Mouse (Mus musculus): ENCODE results near the gene Gtf2f2.
A peak's percentile ranks its signal among the peaks of the same experiment; 100 is the strongest.
"Not testable (repeated sequence)": the region's sequence is repeated elsewhere in the genome, so short reads cannot be mapped to it uniquely, and the experiment has no call there.

Gtf2f2 gene

DNA sequence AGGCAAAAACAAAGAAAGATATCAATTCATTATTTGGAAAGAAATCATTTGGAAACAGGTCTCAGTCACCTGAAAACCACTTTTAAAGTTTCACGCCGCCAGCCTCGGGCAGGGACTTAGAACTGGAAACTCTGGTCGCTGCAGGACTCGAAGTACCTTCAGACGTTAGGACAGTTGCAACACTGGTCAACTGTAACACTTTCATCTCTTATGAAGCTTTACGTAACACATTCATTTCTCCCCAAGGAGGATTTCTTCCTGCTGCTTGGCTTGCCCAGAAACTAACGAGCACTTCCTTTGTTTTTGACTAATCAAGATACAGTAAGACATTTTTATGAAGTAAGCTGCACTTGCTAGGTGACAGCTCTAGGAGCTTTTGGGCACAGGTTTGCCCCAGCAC lies 103.7 kb downstream of the Gtf2f2 start:
- no peak for DNase-seq

DNA sequence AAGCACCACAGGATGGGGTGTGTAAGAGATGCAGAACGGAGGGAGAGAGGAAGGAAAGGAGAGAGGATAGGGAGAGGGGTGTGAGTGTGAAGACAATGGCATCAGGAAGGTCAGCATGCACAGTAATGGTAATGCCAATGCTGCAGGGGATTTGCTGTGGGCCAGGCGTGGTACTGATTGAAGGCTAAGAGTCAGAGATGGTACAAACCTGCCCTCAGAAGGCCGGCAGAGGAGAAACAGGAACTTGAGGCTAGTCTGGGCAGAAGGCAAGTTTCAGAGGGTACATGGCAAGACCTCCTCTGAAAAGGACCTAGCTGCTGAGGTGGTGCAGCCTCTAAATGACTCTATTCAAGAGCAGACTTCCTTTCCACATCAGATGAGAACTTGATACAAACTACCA lies 105.7 kb downstream of the Gtf2f2 start:
- DNase-seq = no peak

DNA sequence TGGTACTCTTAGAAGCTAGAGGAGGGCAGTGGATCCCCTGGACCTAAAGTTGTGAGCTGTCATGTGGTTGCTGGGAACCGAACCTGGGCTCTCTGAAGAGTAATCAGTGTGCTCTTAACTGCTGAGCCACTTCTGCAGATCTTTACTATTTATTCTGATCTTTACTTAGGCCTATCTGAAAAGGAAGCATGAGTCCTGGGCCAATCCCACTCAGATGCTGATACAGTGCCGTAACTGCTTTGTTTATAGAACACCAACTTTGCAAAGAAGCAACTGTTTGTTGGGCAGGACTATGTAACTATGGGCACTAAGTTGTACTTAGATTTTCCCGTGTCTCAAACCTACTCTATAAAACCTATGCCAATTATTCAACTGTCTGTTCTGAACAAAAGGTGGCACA lies 107.5 kb downstream of the Gtf2f2 start:
- no peak for DNase-seq

DNA sequence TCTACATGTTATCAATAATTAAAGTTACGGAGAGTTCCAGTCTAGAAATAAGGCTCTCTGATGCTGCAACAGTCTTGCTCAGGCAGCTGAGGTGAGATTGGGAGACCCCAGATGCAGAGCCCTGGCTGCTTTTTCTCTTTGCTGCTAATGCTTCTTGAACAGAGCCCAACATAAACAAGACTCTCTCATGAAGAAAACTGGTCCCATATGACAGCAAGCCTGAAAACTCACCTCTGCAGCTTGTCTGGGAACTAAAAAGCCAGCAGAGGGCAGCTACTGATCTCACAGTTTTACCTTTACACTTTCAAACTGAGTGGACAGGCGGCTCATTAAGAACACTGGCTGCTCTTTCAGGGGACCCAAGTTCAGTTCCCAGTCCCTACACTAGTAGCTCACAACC lies 108.7 kb downstream of the Gtf2f2 start:
- DNase-seq = no peak

DNA sequence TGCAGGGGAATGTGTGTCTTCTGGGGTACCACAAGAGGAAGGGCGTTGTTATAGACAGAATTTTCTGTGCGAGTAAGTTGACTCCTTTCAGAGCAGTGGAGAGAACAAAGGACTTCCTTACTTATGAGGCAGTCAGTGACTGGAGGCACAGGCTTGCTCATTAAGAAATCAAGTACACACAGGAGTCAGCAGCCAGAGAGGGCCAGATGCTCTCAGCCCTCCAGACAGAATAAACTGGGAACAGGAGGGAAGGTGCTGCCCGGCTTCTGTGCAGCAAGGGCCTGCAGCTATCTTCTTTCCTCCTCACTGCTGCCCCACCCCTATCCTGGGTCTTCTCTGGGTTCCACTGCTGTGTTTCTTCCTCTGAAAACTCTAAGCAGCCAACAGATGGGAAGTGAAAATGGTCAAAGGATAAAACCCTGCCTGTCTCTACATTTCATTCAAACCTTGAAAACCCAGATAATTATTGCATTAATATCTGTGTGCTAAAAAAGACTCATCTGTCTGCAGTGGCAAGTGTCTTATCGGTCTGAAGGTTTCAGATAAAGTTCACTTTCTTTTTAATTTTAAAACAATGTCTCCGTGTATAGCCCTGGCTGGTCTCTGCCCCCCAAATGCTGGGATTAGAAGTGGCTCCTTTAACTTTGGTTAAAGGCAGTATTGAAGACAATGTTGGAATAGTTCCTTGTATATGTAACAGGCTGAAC lies 109.7 kb downstream of the Gtf2f2 start:
- DNase-seq = peak; percentile 32

DNA sequence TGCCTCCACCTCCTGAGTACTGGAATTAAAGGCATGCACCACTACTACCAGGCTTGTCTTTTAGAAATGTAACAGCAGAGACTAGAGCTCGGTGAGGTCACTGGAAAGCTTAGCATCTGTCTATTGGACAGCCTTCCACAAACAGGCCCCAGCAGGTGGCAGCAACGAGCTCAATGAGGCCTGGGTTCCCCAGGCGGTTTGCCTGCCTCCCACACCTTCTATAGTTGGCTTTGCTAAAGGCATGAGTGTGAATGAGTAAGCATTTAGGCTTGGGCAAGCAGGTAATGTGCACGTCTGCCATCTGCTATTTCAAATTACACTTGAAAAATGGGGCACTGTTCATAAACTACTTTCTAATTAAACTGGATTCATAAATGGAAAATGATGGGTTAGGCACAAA lies 111.1 kb downstream of the Gtf2f2 start:
- peak; percentile 88 for DNase-seq

DNA sequence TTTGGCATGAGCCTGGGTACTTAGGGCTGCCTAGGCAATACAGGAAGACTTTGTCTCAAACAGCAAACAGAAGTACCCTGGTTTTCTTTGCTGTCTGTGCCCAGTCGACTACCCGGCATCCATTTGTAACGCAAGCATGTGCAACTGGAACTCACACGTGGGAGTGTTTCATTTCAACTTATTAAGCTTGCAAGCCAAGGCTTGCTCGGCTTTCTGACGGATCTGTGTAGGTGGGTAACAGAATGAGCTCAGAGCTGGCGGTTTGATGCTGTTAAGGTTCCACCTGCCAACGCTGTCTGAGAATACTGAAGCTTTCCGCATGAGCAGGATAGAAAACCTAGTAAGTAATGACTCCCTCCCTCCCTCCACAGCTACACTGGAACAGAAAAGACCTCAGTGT lies 118.5 kb downstream of the Gtf2f2 start:
- no peak for DNase-seq

DNA sequence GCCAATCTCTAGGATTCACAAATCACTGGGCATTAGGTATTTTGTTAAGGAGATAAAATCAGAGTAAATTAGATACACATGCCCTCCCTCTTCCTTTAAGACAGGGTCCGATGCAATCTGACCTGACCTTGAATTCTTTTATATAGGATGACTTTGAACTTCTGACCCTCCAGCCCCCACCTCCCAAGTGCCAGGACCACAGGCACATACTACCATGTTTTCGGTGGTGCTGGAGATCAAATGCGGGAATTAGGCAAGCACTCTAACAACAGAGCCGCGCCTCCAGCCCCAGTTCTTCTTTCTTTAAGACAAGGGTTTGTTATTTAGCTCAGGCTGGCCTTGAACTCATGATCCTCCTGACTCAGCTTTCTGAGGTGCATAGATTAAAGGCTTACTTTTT lies 126.8 kb downstream of the Gtf2f2 start:
- no peak for DNase-seq

DNA sequence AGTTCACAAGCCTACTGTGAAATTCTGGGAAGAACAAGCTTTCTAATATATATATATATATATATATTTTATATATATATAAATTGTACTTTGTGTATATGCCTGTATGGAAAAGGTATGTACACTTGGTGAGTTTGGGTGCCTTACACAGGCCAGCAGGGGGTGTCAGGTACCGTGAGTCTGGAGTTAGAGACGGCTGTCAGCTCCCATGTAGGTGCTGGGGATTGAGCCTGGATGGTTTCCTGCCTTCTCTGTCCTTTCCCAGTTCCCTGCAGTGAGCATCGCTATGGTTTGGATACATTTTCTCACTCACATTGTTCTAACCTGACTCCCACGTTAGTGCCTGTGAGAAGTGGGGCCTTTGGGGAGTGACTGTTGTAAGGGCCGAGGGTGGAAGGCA lies 127.3 kb downstream of the Gtf2f2 start:
- DNase-seq = no peak

DNA sequence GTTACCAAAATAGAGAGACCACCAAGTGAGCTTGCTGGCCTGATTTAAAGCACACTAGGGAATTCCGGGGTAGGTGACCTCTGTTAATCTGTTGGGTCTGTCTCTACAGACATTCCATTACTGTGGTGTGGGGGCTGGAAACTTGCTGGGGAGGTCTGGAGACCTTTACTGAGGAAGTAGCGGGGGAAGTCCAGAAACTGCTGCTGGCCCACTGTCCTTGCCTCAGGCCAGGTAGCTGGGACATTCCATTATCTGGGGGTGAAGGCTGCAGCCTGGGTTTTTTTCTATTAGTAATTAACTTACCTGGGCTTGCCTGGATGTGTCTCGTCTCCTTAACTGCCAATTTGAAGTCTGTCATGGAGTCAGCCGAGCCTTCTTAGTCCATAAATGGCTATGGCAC lies 128.8 kb downstream of the Gtf2f2 start:
- DNase-seq = no peak

DNA sequence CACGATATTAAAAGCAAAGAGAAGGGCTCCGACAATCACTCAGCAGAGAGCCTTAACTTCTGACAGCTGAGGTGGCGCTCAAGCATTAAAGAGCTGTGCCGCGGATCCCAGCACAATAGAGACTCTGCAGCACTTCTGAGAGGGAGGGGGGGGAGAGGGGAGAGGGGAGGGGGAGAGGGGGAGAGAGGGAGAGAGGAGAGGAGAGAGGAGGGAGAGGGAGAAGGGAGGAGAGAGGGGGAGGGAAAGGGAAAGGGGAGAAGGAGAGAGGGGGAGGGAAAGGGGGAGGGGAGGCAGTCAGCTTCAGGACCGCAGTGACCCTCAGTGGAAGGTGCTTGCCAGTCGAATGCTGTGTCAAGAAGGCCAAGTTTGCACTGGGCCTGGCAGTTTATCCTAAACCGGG lies 131.7 kb downstream of the Gtf2f2 start:
- DNase-seq = peak; percentile 61

DNA sequence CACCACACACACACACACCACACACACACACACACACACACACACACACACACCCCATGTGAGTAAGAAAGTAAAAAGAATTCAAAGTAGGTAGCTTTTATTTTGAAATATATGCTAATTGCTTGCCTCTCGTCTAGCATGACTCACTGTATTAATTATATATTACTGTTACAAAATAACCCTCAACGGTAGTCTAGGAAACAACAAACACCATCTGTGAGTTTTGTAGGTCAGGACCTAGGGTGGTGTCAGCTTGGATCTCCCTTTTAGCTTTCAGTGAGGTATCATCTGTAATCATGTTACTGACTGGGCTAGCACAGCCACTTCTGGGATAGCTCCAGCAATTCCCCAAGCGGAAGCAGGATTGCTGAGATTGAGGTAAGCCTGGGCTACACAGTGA lies 133.4 kb downstream of the Gtf2f2 start:
- DNase-seq = no peak

DNA sequence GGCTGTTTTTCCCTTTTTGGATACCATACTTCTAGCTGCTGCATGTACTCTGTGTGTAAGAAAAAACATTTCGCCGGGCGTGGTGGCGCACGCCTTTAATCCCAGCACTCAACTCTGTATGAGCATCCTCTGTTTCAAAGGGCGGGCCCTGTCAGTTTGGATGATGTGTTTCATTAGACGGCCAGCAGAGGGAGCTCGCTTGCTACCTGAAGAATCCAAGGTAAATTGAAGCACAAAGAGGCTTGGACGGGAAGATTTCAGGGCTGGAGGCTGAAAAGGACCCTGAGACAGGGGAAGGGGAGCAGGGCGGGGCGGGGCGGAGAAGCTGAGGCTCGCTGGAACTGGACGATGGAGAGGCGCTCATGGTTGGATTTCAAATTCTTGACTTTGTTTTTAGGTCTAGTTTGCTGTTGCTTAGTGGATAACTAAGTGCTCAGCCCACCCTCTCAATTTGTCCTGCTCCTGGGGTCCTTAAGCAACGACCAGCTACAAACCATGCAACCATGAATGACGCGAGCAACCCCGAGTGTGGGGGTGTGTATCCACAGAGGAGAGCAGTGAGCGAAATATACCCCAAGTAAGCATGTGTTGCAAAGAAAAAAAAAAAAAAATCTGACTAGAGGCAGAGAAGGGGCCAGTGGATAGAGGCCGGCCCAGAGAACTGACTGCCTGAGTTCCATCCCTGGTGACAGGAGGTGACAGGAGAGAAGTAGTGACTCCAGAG lies 134.2 kb downstream of the Gtf2f2 start:
- DNase-seq = peak; percentile 90

DNA sequence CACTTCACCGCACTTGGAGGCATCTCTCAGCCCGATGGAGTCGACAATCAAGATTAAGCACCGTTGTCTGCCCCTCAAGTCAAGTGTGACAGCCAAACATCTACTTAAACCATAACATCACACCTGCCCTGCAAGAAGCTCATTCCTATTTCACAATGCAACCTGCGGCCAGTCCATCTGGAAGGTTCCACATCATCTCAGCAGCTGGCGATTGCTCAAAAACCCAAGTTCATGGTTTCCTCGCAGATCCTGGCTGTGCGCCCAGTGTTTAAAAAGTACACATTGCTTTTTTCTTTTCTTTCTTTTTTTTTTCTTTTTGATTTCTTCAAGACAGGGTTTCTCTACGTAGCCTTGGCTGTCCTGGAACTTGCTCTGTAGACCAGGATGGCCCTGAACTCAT lies 137.1 kb downstream of the Gtf2f2 start:
- no peak for DNase-seq

DNA sequence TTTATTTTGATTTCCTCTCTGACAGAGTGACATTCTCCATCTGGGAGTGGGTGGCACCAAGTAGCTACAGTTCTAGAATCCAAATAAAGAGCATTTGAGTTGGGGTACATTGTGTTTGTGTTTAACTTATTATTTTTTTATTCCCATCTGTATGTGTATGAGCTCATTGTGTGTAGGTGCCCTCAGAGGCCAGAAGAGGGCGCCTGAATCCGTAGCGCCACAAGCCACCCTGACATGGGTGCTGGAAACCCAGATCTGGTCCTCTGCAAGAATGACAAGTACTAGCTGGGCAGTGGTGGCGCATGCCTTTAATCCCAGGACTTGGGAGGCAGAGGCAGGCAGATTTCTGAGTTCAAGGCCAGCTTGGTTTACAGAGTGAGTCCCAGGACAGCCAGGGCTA lies 138.9 kb downstream of the Gtf2f2 start:
- DNase-seq = no peak

DNA sequence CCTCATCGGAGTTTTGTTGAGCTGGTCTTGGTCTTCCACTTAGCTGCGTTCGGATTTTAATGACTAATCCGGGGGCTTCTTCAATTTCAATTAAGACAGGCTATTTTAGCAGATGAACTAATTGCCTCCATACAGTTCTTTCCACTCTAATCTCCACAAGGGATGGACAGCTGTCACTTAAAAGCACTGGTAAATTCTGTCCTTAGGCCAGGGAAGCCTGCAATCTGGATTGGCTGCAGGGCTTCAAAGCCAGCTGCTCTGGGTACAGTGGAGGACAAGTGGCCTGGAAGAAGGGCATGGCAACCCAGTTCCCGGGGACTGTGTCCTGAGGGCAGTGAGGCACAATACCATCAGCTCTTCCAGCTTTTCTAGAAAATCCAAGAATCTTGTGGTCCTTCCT lies 139.6 kb downstream of the Gtf2f2 start:
- DNase-seq = peak; percentile 35

DNA sequence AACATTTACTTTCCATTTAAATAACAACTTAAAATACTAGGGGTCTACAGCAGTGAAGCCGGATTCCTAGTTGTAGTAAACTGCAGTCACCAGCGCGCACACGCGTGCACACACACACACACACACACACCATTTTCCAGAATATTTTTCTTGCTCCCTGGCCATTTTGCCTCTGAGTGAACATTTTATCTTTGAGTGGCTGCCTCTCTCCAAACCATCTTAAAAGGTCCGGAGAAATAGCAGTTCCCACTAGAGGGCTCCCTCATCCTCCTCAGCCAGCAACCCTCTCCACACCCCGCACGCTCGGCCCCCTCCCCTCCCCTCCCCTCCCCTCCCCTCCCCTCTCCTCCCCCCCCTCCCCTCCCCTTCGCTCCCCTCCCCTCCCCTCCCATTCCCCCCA lies 140.0 kb downstream of the Gtf2f2 start:
- peak; percentile 81 for DNase-seq

DNA sequence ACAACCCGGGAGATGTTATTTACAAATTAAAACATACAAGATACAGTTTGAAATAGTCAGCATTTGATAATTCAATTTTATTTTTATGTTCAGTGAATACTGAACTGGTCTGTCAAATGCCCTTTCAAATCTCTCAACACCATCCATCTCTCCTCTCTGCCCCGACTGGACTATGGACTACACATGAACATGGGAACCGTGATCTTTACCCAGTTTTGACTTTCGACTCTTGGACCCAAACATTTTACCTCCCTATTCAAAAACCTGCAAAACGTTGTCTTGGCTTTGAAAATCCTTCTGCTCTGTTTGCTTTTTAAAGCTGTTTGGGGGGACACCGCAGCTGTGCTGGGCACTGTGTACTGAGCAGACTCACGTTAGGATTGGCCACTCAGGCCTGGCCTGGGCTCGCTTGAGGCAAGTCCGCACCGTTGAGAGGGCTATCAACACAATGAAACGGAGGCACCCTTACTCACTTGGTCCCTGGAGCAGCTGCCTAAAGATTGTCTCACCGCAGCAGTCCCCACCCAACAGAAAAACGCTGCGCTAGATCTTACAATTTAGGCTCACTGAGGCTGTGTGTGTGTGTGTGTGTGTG lies 140.8 kb downstream of the Gtf2f2 start:
- no peak for DNase-seq

DNA sequence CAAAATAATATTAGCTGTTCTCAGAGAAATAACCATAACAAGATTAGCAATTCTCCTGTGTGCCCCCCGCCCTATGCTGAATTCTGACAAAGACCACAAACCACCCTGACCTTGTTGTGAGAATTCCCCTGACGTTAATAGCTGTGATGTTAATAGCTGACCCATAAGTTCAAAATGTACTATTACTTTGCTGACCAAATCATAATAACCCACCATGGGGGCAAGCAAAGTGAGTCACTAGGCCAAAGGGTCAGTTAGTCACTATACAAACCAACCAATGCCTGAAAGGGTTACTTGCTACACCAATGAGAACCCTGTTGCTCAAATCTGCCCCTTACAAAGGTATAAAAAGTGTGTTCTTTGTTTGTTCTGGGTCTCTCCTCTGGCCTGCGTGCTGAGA lies 142.6 kb downstream of the Gtf2f2 start:
- not testable (repeated sequence) for DNase-seq

DNA sequence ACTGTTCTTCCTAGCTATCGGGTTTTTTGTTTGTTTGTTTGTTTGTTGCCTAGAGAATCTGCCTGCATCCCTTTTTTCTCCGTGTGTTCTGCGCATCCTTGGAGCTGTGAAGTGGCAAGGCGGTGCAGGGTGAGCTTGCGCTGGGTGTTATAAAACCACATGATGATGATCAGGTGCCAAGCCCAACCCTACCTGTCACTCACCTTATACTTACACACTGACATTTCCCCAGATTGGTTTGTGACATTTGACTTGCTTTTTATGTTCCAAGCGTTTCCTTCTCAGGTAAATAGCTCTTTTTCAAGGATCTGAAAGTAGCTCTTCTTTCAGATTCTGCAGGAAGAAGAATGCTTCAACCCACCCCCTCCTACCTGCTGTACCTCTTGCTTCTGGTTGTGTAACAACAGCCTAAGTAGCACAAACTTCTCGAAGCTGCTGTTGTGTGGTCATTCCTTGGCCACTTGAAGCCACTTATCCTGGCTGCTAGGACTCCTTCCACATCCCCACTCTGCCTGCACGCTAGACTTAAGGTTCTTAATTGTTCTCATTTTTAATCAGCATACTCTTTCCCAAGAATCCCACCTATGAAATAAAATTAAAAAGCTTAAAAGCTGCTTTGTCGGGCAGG lies 143.8 kb downstream of the Gtf2f2 start:
- no peak for DNase-seq

DNA sequence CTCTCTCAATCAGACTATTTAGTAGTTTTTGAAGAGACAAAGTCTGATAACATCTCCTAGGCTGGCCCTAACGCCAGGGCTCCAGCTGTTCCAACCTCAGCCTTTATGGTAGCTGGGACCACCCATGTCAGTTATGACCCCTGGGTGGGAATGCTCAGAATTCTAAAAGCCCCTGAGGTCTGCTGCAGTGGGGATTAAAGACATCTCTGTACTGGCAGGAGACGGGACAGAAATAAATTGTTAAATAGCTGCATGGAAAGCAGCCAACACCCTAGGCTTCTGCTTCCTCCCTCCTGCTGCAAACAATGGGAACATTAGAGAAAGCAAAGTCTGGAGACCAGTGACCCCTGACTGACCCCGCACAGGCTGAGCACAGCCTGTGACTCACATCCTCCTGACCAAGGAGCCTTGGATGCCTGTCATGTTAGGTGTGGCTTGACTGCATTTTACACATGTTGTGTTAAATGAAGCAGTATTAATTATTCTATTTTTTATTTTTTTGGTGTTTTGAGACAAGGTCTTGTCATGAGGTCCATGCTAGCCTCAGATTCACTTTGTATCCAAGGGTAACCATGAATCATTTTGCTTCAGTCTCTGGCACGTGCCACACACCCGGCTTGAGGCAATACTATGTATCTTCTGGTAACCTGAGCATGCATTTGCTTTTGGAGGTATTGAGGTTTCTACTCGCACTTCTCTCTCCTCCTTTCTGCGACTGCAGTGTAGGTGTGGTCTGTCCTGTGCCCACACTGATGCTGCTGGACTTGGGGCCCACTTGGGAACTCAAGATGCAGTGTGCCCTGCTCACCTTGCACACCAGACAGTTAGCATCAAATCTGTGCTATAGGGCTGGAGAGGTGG lies 146.9 kb downstream of the Gtf2f2 start:
- DNase-seq = peak; percentile 81

DNA sequence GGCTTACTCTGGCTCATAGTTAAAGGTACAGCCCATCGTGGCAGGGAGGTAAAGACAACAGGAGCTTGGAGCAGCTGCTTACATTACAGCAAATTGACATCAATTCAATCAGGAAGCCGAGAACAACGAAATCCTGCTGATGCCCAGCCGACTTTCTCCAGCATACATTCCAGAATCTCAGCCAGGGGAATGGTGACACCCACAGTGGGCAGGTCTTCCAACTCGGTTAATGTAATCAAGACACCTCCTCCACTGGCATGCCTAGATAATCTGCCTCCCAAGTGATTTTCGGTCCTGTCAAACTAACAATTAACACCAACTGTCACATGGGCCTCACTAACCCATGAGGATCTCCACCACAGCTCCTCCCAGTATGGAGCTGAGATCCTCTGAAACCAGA lies 148.0 kb downstream of the Gtf2f2 start:
- no peak for DNase-seq

DNA sequence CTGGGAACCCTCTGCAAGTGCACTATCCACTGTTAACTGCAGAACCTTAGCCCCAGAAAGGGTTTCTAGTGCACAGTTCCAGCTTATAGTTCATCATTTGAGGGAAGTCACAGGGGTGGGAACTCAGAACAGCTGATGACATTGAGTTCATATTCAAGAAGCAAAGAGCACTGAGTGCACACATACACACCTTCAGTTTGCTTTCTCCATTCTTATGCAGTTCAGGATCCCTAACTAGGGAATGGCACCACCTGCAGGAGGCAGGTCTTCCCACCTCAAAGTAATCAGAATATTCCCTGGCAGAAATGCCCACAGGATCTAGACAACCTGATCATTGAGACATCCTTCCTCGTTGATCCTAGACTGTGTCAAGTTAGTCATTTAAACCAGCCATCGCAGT lies 151.0 kb downstream of the Gtf2f2 start:
- no peak for DNase-seq

Measured in embryo, embryonic 11 days (tissue).